15 mouse cellular contexts compared by ENCODE assay signal in the genomic region with DNA sequence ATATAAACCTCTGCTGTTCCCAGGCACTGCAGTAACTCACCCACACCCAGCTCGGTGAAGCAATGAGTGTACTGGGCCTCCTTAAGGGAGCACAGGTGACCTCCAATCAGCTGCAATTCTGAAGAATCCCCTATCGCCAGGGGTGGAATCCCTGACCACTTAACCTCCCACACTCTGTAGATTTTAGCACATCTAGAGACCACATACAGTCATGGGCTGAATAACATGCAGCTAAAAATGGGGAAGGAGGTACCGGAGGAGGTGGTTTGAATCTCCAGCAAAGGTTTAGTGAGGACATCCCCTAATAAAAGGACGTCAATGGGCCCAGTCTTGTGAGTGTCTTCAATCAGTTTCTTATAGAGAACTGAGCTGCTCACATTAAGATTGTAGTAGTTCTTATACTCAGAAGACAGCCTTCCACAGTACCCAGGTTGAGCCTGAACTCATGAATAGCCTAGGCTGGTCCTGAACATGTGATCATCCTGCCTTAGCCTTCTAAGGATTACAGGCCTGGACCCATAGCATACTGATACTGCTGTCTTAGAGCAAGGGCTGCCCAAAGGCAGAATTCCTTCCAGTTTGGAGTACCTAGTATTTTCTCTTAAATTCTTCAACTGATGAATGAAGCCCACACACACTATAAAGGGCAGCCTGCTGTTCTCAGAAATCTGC.
"Had no signal": no experiment of that assay in that cellular context is flagged by ENCODE, and none has a peak within 500 bp of the region (broad histone marks: within the 10 kb centered on the region; RNA-seq: fewer than 3 reads in every experiment).

No protein-coding gene starts in this region.

- DNase-seq: kidney, adult 2 months; kidney, postnatal 25 days; layer of hippocampus, adult 9-11 months; layer of hippocampus, postnatal 36 days; lung, embryonic 14.5 days; lung, postnatal 10 days; lung, postnatal 4 days; right cerebral cortex, postnatal 14 days; thymus, postnatal 4 days had no signal

- H3K4me1 ChIP-seq: kidney, embryonic 15.5 days; limb, embryonic 15.5 days; liver, embryonic 12.5 days had no signal

- ATAC-seq: intestine, embryonic 16.5 days; liver, embryonic 12.5 days; midbrain, embryonic 13.5 days had no signal

- H3K4me3 ChIP-seq: kidney, embryonic 15.5 days; limb, embryonic 15.5 days; liver, embryonic 12.5 days; midbrain, embryonic 13.5 days; neural tube, embryonic 13.5 days had no signal

- H3K27ac ChIP-seq: kidney, embryonic 15.5 days; limb, embryonic 15.5 days; liver, embryonic 12.5 days; midbrain, embryonic 13.5 days had no signal

- H3K36me3 ChIP-seq: midbrain, embryonic 13.5 days; neural tube, embryonic 13.5 days had no signal

- H3K27me3 ChIP-seq: kidney, embryonic 15.5 days; limb, embryonic 15.5 days; liver, embryonic 12.5 days; midbrain, embryonic 13.5 days; neural tube, embryonic 13.5 days had no signal
